Mouse (Mus musculus) heart, postnatal 25 days (tissue): ENCODE measurements at regions not wholly inside any gene's neighbourhood (a gene's known extent, or its start where the extent isn't known, plus 50 kb on each side); places are given as distances from the start of the nearest gene placed in this dataset.

Experiments used
- DNase-seq: peaks from one replicate; pipeline ENCODE4 v3.0.0; 2022; ENCODE audit warnings: low spot score
- intact Hi-C: fragments of 180-260 bp; cut with DNase I; formaldehyde crosslinking; loops from one replicate; pipeline ENCODE4 v1.15.1; 2025

DNA sequence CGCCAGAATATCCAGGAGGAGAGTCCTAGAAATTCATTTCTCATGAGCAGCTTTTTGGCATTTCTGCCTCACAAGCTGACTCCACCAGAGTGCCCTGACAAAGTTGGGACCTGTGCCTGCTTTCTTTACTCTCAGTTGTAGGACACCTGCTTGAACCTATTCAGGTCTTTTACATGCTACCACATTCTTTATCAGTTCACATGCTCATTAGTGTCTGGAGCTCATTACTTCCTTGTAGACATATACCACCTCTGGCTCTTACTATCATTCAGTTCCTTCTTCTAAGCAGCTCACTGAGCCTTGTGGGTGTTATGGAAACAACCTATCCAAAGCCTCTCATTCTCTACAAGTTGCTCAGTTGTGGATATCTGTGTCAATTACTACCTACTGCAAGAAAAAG is 363.4 kb upstream of the Gm5150 start:
- intact Hi-C loops: no loop called here

DNA sequence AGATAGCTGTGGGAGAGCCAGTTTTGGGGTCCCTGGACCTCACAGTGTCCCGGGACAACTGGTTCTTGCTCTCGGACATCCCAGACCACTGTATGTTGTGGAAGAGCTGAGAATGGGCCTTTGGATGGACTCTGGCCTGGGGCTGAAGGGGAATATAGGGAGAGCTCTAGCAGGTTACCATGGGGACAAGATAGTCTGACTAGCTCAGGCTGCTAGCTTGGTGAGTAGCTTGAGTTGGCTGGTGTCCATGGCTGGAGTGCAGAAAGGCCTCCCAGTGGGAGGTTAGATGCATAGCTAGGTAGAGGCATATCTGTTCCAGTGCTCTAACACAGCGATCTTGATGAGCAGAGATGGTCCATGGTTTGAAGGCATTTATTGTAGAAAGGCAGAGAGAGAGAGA is 356.9 kb upstream of the Gm5150 start:
- DNase-seq: no peak
- intact Hi-C loops: no loop called here

More for the DNA sequence above, 363.4 kb upstream of the Gm5150 start:
- no peak for DNase-seq

DNA sequence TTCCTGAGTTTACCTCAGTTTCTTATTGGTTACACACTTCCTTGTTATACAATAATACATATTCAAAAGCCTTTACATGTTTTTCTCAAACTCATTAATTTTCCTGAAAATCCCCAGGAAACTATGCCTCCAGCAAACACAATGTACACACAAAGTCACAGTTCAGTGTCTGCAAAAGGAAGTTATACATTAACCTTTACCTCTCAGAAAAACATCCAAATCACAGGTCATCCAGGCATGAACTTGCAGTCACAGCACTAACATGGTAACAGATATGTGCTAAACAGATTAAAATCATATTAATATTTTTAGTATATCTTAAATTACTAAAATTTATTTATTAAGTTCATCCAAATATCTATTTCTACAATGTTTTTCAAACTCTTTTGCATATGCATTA is 352.8 kb upstream of the Gm5150 start:
- intact Hi-C loops: no loop called here
- no peak for DNase-seq

DNA sequence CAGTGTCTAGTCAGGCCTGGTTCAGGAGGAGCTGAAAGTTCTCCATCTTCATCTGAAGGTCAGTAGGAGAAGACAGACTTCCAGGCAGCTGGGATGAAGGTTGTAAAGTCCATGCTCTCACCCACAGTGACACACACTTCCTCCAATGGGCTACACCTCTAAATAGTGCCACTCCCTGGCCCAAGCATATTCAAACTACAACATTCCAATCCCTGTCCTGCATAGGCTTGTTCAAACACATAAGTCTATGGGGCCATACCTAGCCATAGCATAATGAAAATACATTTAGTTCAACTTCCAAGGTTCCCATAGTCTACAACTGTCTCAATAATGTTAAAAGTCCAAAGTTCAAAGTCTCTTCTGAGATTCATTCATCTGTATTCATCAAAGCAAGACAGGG is 324.5 kb upstream of the Gm5150 start:
- no peak for DNase-seq
- intact Hi-C loops: no loop called here

DNA sequence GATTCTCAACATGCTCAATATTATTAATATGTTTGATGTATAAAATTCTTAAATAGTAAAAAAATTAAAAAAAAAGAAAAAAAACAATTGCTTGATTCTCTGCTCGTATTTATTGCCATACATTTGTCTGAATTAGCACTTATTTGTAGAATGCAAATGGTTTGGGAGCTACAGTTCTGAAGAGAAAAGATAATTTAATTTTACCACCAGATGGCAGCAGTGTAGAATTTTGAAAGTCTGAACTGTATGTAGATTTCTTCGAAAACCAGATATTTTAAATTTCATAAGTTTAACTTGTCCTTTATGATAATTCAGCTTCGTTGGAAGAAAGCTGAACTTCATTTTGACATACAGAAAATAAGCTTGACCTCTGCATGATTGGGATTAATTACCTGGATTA is 304.6 kb upstream of the Gm5150 start:
- DNase-seq: no peak
- intact Hi-C loops: loop anchor here (2.0 kb wide), 1 partner anchor 1514 kb away; no protein-coding TSS in a partner anchor

DNA sequence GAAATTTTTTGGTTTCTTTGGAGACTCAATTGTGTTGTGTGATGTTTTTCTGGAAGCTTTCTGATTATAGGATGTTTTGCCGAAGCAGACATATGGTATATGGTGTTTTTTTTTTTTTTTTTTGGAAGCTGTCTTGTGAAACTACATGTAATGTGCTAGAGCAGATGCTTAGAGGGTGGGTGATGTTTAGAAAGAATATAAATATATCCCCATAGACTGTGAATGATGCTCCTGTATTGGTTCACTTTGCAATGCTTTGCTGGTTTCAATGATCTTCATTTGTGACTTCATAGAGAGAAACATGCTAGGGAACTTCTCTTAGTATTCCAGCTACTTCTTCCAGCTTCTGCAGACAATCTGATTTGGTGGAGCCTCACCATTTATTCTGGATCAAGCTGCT is 271.2 kb upstream of the Gm5150 start:
- intact Hi-C loops: no loop called here

More for the DNA sequence above, 271.2 kb upstream of the Gm5150 start:
- no peak for DNase-seq
